Mouse (Mus musculus) left cerebral cortex, adult 2 months (tissue): ENCODE measurements at regions not wholly inside any gene's neighbourhood (a gene's known extent, or its start where the extent isn't known, plus 50 kb on each side); places are given as distances from the start of the nearest gene placed in this dataset.
A peak's percentile ranks its signal among the peaks of the same experiment; 100 is the strongest.

ENCODE experiments used
- DNase-seq, 2 experiments: peaks; one replicate each; pipeline ENCODE4 v3.0.0; 2021 to 2022; ENCODE audit warnings: low spot score in 2 of 2, mixed read lengths in 1 of 2; ENCODE audit errors: extremely low spot score in 1 of 2
- H3K27ac ChIP-seq: fragments of 200-600 bp; 2 replicates; pipeline ENCODE4 v1.8.1; 2022
- H3K4me3 ChIP-seq: fragments of 200-600 bp; 2 replicates; pipeline ENCODE4 v1.8.1; 2022
- CTCF ChIP-seq: fragments of 200-600 bp; IDR thresholded peaks from 2 replicates; pipeline ENCODE4 v1.8.1; 2022; ENCODE audit warnings: antibody characterized with exemption, mild to moderate bottlenecking, moderate library complexity
- intact Hi-C: fragments of 180-260 bp; cut with DNase I; formaldehyde crosslinking; loops from one replicate; pipeline ENCODE4 v1.15.1; 2025

- intact Hi-C loops, result loop anchor here (2.0 kb wide), 2 partner anchors 1809 to 1957 kb away; no protein-coding TSS in a partner anchor
- H3K27ac ChIP-seq, result no peak overlapping the region
- no peak overlapping the region for H3K4me3 ChIP-seq
- TF ChIP-seq CTCF, result peak; percentile 85
- no peak for DNase-seq
Observed at GRCm38 (mm10) chr17:83001567-83001966, 213.5 kb upstream of the Pkdcc start.

- no peak for DNase-seq
- Histone ChIP-seq H3K27ac (no peak overlapping the region), H3K4me3 (no peak overlapping the region)
- no peak for TF ChIP-seq CTCF
- intact Hi-C loops, result no loop called here
Observed at GRCm38 (mm10) chr17:83010845-83011244, 204.2 kb upstream of the Pkdcc start.

GRCm38 (mm10) chr17:83015656-83016055 lies 199.4 kb upstream of the Pkdcc start:
- H3K27ac ChIP-seq, result no peak overlapping the region
- intact Hi-C loops, result no loop called here
- H3K4me3 ChIP-seq, result no peak overlapping the region
- no peak for DNase-seq
- TF ChIP-seq CTCF, result no peak

- intact Hi-C loops, result no loop called here
- H3K4me3 ChIP-seq, result no peak overlapping the region
- no peak for DNase-seq
- TF ChIP-seq CTCF, result no peak
- no peak overlapping the region for H3K27ac ChIP-seq
Observed at GRCm38 (mm10) chr17:83016936-83017335, 198.2 kb upstream of the Pkdcc start.

GRCm38 (mm10) chr17:83019267-83019666 lies 195.8 kb upstream of the Pkdcc start:
- no peak overlapping the region for H3K4me3 ChIP-seq
- DNase-seq, result no peak
- no peak overlapping the region for H3K27ac ChIP-seq
- TF ChIP-seq CTCF, result no peak
- intact Hi-C loops, result no loop called here

GRCm38 (mm10) chr17:83020576-83020975 lies 194.5 kb upstream of the Pkdcc start:
- intact Hi-C loops, result no loop called here

GRCm38 (mm10) chr17:83025340-83025816 lies 189.7 kb upstream of the Pkdcc start:
- peak; percentile 97 for TF ChIP-seq CTCF
- Histone ChIP-seq H3K27ac (no peak overlapping the region), H3K4me3 (no peak overlapping the region)
- peak; percentile 71 to 81 for DNase-seq
- intact Hi-C loops, result loop anchor here (5.0 kb wide), 2 partner anchors 227 to 827 kb away; no protein-coding TSS in a partner anchor

More at GRCm38 (mm10) chr17:83020576-83020975, 194.5 kb upstream of the Pkdcc start:
- no peak for TF ChIP-seq CTCF
- DNase-seq, result no peak
- Histone ChIP-seq H3K4me3 (no peak overlapping the region), H3K27ac (no peak overlapping the region)

GRCm38 (mm10) chr17:83034914-83035573 lies 180.0 kb upstream of the Pkdcc start:
- DNase-seq, result no peak
- Histone ChIP-seq H3K4me3 (no peak overlapping the region), H3K27ac (no peak overlapping the region)
- TF ChIP-seq CTCF, result no peak
- intact Hi-C loops, result no loop called here

GRCm38 (mm10) chr17:83035574-83035918 lies 179.5 kb upstream of the Pkdcc start:
- TF ChIP-seq CTCF, result no peak
- no peak overlapping the region for H3K27ac ChIP-seq
- H3K4me3 ChIP-seq, result no peak overlapping the region
- intact Hi-C loops, result no loop called here
- DNase-seq, result no peak

- no peak overlapping the region for H3K27ac ChIP-seq
- intact Hi-C loops, result no loop called here
- TF ChIP-seq CTCF, result no peak
- H3K4me3 ChIP-seq, result no peak overlapping the region
- no peak for DNase-seq
Observed at GRCm38 (mm10) chr17:83039563-83039962, 175.5 kb upstream of the Pkdcc start.

GRCm38 (mm10) chr17:83044515-83044914 lies 170.6 kb upstream of the Pkdcc start:
- intact Hi-C loops, result loop anchor here (5.0 kb wide), 1 partner anchor 208 kb away; no protein-coding TSS in a partner anchor
- TF ChIP-seq CTCF, result no peak
- no peak overlapping the region for H3K4me3 ChIP-seq
- no peak overlapping the region for H3K27ac ChIP-seq
- no peak for DNase-seq

- DNase-seq, result no peak
- intact Hi-C loops, result no loop called here
- Histone ChIP-seq H3K27ac (no peak overlapping the region), H3K4me3 (no peak overlapping the region)
- no peak for TF ChIP-seq CTCF
Observed at GRCm38 (mm10) chr17:83049972-83050535, 165.0 kb upstream of the Pkdcc start.
